Mouse (Mus musculus): ENCODE measurements around the gene Cks1b. TPM values are rescaled to one million over a fixed set of nuclear protein-coding genes. Genes with fewer than 3 reads are reported as not detected.

The Cks1b gene
- 18.1 and 21.4 TPM in 2 replicates for polyA plus RNA-seq (2012; rRNA removed; ENCODE audit: low replicate concordance)

DNA sequence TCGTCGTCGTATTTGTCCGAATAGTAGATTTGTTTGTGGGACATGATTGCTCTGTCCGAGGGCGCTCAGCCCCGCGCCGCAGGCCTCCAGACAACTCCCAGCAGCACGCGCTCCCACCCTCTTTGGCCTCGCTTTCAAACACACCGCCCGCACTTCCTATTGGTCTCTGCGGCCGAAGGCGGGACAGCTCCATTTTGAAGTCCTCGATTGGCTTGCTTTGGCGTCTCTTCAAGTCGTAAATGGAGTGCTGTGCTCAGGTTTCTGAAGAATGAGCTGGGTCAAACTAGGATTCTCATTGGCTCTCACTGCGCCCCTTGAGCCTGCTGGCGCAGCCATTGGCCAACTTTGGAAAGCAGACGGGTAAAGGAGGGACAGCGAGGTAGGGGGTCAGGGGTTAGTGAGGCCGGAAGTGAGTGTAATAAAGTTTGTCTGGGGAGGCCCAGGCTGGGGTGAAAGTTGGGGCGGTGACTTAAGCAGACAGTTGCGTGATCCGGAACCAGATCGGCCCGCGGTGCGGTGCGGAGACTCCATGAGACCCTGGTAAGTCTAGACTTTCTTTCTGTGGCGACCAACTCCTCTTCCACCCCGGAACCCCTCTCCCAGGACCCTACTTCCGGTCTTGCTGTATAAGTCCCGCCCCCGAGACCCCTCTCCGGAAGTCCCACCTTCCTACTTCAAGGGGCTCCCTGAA is at the start of gene Cks1b, which contains the start of gene Shc1:
Cks1b (minus strand) TSS at position 214 of the 691 bp plus-strand sequence.
Shc1 (plus strand) TSS at position 274 of the 691 bp plus-strand sequence.

DNA sequence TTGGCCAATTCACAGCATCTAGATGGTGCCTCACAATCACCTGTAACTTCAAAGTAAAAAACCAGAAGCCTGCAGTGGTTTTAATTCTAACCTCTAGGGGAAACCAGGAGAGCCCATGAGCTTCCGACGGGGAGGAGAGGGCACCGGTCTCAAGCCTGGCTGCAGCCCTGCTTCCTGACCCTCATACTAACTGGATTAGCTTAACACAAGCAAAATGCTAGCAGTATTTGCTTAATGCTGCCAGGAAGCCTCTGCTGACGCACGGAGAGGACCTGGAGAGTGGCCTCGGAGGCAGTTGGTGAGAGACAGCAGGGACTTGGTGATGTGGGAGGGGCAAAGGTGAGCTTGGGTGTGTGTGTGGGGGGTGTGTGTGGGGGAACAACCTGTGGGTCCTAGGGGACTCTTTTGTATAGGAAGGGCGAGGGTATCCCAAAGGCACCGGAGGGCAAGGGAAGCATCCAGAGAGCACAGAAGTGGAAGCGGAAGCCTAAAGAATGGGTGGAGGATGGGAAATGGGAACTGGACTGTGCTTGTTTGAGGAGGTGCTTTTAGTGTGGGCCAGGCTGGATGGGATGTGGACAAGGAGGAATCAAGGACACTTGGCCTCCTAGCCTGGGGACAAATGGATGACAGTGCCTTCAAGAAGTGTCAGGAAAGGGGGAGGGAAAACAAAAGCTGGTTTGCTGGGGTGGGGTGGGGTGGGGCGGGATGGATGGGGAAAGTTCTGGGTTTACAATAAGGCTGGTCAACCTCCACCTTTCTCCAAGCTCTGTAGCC is 36.4 kb upstream of the Cks1b start, which contains the start of gene Pmvk:
Pmvk (plus strand) TSS at position 141 of the 777 bp plus-strand sequence.

DNA sequence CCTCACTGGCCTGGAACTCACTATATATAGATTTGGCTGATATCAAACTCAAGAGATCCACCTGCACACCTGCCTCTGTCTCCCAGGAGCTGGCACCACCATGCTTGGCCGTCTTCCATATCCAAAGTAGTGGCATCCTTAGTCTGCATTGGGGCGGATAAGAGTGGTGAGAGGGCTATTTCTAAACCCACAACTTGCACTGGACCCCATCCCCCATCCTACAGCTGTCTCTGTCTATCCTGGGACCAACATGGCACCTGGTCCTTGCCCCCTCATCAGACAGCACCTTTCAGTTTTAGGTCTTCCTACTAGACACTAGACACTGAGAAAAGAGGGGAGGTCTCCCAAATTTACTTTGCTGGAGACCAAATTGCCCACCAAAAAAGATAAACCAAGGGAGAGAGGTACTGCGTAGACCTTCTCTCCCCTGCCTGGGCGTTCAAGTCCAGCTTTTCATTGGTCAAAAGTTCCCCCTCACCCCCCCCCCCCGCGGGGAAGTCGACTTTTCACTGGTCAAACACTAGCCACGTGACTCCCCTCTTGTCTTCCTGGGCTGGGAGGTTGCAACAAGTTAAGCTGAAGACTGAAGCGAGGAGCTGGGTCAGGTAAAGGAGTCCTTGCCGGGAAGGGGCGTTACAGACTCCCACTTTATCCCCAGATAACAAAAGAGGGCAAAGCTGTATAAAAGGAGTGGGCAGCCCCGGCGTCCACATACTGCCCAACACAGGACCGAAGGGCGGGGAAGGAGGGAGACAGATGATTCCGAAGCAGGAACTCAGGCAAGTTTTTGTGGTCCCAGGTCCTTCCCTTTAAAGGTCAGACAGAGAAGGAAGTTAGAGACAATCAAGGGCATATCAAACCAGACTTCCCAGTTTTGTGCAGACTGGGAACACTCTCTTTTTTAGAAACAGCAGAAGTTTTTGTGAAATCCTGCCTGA is 18.3 kb upstream of the Cks1b start, which contains the start of gene Pbxip1:
Pbxip1 (plus strand) TSS at position 531 of the 938 bp plus-strand sequence.

DNA sequence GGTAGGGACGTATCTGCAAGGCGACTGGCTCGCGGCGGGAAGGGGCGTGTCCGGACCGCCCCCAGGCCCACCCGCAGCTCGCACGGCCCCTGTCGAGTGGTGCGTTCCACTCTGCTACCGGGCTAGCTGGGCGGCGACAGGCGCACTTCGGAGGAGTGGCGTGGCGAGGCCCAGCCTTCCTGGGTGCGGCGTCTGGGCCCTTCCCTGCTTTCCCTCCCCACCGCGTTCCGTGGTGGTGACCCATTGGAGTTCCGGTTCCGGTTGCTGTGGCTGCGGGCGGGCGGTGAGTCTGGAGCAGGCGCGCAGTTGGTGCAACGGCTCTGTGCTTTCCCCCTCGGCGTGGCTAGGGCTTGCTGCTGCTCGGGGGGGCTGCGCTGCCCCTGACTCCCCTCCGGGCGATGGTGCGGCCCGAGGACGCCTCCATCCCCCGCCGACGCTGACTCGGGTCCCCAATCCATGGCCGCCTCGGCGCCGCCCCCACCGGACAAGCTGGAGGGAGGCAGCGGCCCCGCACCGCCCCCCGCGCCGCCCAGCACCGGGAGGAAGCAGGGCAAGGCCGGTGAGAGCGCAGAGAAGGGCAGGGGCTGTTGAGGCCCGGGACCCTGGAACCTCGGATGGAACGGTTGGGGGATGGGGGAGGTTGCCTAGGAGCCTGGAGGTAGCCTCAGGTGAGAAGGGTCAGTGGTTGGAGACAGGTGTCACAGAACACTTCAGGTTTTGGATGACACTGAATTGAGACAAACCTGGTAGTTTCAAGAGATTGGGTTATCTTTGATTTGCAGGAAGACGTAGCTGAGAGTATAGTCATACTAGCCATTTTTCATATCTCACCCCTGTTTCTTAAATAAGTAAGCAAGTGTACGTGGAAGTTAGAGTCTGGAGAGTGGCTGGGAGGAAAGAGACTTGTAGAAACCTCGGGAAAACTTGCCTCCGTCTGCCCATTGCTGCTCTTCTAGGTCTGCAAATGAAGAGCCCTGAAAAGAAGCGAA is 12.3 kb upstream of the Cks1b start, which contains the start of gene Pygo2:
Pygo2 (plus strand) TSS at position 44 of the 989 bp plus-strand sequence.

DNA sequence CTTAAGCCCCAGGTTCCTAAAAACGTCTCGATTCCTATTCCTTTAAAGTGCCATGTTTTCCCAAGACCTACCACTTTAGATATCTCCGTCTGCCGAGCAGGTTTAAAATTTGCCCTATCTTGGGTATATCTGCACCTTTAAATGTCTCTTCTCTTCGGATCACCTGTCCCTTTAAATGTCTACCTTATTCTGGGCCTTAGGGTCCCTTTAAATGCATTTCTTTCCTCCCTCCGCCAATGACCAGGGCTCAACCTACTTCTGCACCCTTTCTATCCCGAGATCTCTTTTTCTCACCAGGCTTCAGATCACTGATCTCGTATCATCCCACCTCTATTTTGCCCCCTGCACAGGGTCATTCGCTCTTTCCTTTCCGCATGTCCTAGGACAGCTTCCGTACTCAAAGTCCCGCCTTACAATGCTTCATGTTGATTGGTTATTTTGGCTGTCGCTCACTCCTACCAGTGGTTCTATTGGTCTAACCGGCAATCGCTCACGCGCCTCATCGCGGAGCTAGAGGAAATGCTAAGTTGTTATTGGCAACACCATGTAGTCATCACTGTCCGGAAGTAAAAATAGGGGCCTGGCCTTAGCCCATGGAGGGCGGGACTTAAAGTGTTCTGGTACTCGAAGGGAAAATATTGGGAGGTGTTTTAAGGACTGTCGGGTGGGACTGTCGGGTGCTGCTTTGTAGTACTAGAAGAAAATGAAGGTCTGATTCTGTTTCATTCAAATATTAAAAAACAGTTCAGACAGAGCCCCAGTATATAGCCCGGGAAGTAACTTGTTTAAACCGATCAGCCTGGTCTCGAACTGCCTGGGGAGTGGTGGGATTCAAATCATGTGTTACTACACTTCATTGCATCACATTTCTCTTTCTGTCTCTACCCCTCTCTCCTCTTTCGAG is 6.4 kb downstream of the Cks1b start, which contains the start of gene Flad1:
Flad1 (minus strand) TSS at position 381 of the 904 bp plus-strand sequence.

DNA sequence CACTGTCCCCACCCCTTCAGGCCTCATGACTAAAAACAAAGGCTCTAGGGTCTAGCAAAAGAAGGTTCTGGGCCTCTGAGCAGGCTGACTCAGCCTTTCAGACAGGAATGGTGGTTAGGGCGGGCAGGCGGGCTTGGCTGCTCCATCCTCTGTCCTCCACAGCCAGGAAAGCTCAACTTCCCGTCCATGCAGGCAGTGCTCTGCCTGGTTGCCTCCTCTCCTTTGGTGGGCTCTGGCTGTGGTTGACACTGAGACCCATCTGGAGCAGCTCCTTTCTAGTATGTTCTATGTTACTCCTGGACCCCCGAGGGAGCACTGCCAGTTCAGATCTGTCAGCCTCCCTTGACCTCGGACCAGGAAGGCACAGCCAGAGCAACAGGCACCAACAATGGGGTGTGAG is 15.5 kb downstream of the Cks1b start, which contains the start of gene Lenep:
Lenep (minus strand) TSS at position 101 of the 400 bp plus-strand sequence.

DNA sequence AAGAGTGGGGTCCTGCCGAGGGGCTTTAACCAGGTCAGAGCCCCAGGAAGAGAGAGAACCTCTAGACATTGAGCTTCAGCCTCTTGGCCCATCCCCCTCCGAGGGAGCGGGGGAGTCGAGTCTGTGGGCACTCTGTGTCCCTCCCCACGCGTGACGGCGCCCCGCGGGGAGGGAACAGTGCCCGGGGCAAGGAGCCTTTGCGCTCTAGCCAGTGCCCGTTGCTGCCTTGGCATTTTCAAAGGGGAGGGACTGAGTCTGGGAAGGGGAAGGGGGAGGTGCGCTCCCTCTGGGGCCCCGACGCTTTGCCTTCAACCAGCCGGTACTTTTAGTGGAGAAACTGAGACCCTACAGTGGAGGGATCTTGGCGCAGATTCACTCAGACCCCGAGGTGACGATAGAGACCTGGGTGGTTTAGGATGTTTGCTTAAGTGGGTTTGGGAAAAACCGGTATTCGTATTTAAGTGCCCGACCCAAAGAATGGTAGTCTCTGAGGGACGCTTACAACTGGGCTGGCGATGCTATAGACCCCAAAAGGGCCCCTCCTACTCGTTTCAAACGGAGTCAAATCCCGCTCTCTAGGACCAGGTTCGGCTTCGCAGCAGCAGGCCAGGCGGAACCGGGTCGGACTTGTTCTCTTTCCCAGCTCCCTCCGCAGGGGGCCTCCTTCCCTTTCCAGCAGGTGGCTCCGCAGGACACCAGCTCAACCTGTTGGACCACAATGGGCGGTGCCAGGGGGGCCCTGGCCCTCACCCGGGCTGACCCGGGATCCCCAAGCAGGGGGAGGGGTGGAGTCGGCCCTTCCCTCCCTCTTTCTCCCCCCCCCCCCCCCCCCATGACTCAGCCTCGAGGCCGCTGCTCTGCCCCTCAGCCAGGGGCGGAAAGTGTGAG is 23.9 kb downstream of the Cks1b start, which contains the start of gene Zbtb7b:
Zbtb7b (minus strand) TSS at position 771 of the 888 bp plus-strand sequence.

Other genes starting within 250 kb of the Cks1b start
- 149 and 198 TPM in 2 replicates for gene Scamp3, start 240.9 kb downstream of the Cks1b start, polyA plus RNA-seq (2012; rRNA removed; ENCODE audit: low replicate concordance)
- gene Fam189b, start 235.2 kb downstream of the Cks1b start, polyA plus RNA-seq (2012; rRNA removed; ENCODE audit: low replicate concordance), result 60.1 and 120 TPM in 2 replicates
- 64.0 and 119 TPM in 2 replicates for gene Gba, start 215.5 kb downstream of the Cks1b start, polyA plus RNA-seq (2012; rRNA removed; ENCODE audit: low replicate concordance)
- gene Thbs3, start 203.2 kb downstream of the Cks1b start, polyA plus RNA-seq (2012; rRNA removed; ENCODE audit: low replicate concordance), result 50.0 and 62.6 TPM in 2 replicates
- gene Mtx1, start 191.3 kb downstream of the Cks1b start, polyA plus RNA-seq (2012; rRNA removed; ENCODE audit: low replicate concordance), result 162 and 208 TPM in 2 replicates
- 12.4 and 14.5 TPM in 2 replicates for gene Muc1, start 189.3 kb downstream of the Cks1b start, polyA plus RNA-seq (2012; rRNA removed; ENCODE audit: low replicate concordance)
- gene Krtcap2, start 172.4 kb downstream of the Cks1b start, polyA plus RNA-seq (2012; rRNA removed; ENCODE audit: low replicate concordance), result 189 and 281 TPM in 2 replicates
- 10.8 and 22.3 TPM in 2 replicates for gene Trim46, start 172.1 kb downstream of the Cks1b start, polyA plus RNA-seq (2012; rRNA removed; ENCODE audit: low replicate concordance)
- 493 and 778 TPM in 2 replicates for gene Dpm3, start 159.0 kb downstream of the Cks1b start, polyA plus RNA-seq (2012; rRNA removed; ENCODE audit: low replicate concordance)
- 258 and 285 TPM in 2 replicates for gene Slc50a1, start 147.8 kb downstream of the Cks1b start, polyA plus RNA-seq (2012; rRNA removed; ENCODE audit: low replicate concordance)
- gene Efna1, start 137.2 kb downstream of the Cks1b start, polyA plus RNA-seq (2012; rRNA removed; ENCODE audit: low replicate concordance), result 35.6 and 37.1 TPM in 2 replicates
- gene Efna3, start 95.4 kb downstream of the Cks1b start, polyA plus RNA-seq (2012; rRNA removed; ENCODE audit: low replicate concordance), result 8.6 and 12.4 TPM in 2 replicates
- 6.3 and 14.3 TPM in 2 replicates for gene Efna4, start 80.4 kb downstream of the Cks1b start, polyA plus RNA-seq (2012; rRNA removed; ENCODE audit: low replicate concordance)
- 232 and 296 TPM in 2 replicates for gene Adam15, start 68.4 kb downstream of the Cks1b start, polyA plus RNA-seq (2012; rRNA removed; ENCODE audit: low replicate concordance)
- gene Dcst2, start 56.4 kb downstream of the Cks1b start, polyA plus RNA-seq (2012; rRNA removed; ENCODE audit: low replicate concordance), result 2.8 and 6.0 TPM in 2 replicates
- 1.5 and 1.9 TPM in 2 replicates for gene Dcst1, start 53.1 kb downstream of the Cks1b start, polyA plus RNA-seq (2012; rRNA removed; ENCODE audit: low replicate concordance)
- 77.1 and 147 TPM in 2 replicates for gene Zbtb7b, start 23.6 kb downstream of the Cks1b start, polyA plus RNA-seq (2012; rRNA removed; ENCODE audit: low replicate concordance)
- 2.2 TPM in 1 of 2 replicates, not detected in the other for gene Lenep, start 15.6 kb downstream of the Cks1b start, polyA plus RNA-seq (2012; rRNA removed; ENCODE audit: low replicate concordance)
- 50.9 and 64.9 TPM in 2 replicates for gene Flad1, start 6.5 kb downstream of the Cks1b start, polyA plus RNA-seq (2012; rRNA removed; ENCODE audit: low replicate concordance)
- 96.7 and 114 TPM in 2 replicates for gene Shc1, start 60 bp upstream of the Cks1b start, polyA plus RNA-seq (2012; rRNA removed; ENCODE audit: low replicate concordance)
- 36.0 and 171 TPM in 2 replicates for gene Pygo2, start 11.8 kb upstream of the Cks1b start, polyA plus RNA-seq (2012; rRNA removed; ENCODE audit: low replicate concordance)
- 54.5 and 82.1 TPM in 2 replicates for gene Pbxip1, start 18.3 kb upstream of the Cks1b start, polyA plus RNA-seq (2012; rRNA removed; ENCODE audit: low replicate concordance)
- gene Pmvk, start 36.2 kb upstream of the Cks1b start, polyA plus RNA-seq (2012; rRNA removed; ENCODE audit: low replicate concordance), result 44.4 and 46.6 TPM in 2 replicates
- gene Kcnn3, start 101.8 kb upstream of the Cks1b start, polyA plus RNA-seq (2012; rRNA removed; ENCODE audit: low replicate concordance), result 4.8 and 5.5 TPM in 2 replicates